Mouse (Mus musculus) bone marrow, adult 2 months (tissue): ENCODE data around the gene Ncapd2.

Source experiments
- CTCF ChIP-seq: fragments of 200-500 bp; IDR thresholded peaks from 2 replicates; pipeline ENCODE4 v1.5.1; 2011; ENCODE audit warnings: low read length, control low read depth; ENCODE audit not compliant: control insufficient read depth, insufficient read depth
- POLR2A ChIP-seq: fragments of 200-500 bp; IDR thresholded peaks from 2 replicates; pipeline ENCODE4 v1.6.1; 2011; ENCODE audit warnings: low read depth, mild to moderate bottlenecking, control low read depth, low read length, borderline replicate concordance; ENCODE audit not compliant: control insufficient read depth

- TF ChIP-seq CTCF (no peak), POLR2A (no peak)
These were observed 1.9 kb upstream of the Ncapd2 start for GRCm38 (mm10) chr6:125193390-125193789.
